Mouse (Mus musculus) frontal cortex, postnatal 25 days (tissue): Measurements from ENCODE around the gene Creld2.
A peak's percentile ranks its signal among the peaks of the same experiment; 100 is the strongest.

ENCODE experiments used
- DNase-seq, 2 experiments: peaks; one replicate each; pipeline ENCODE4 v3.0.0; 2022; ENCODE audit warnings: low spot score in 2 of 2

Creld2 gene

GRCm38 (mm10) chr15:88851507-88852149 lies 32.2 kb downstream of the Creld2 start:
- DNase-seq: no peak

GRCm38 (mm10) chr15:88853106-88853505 lies 33.7 kb downstream of the Creld2 start:
- DNase-seq: no peak

GRCm38 (mm10) chr15:88854119-88854968 lies 34.9 kb downstream of the Creld2 start:
- DNase-seq: no peak

- DNase-seq: no peak
These were observed 35.8 kb downstream of the Creld2 start for GRCm38 (mm10) chr15:88854969-88855830.

- no peak for DNase-seq
These were observed 36.5 kb downstream of the Creld2 start for GRCm38 (mm10) chr15:88855896-88856417.

- DNase-seq: no peak
These were observed 37.2 kb downstream of the Creld2 start for GRCm38 (mm10) chr15:88856613-88857012.

GRCm38 (mm10) chr15:88857361-88857760 lies 37.9 kb downstream of the Creld2 start:
- no peak for DNase-seq

GRCm38 (mm10) chr15:88858141-88858541 lies 38.7 kb downstream of the Creld2 start:
- DNase-seq: no peak

- no peak for DNase-seq
These were observed 39.3 kb downstream of the Creld2 start for GRCm38 (mm10) chr15:88858707-88859106.

- no peak for DNase-seq
These were observed 39.9 kb downstream of the Creld2 start for GRCm38 (mm10) chr15:88859206-88859970.

- DNase-seq: no peak
These were observed 41.3 kb downstream of the Creld2 start for GRCm38 (mm10) chr15:88860781-88861180.

GRCm38 (mm10) chr15:88861772-88862622 lies 42.6 kb downstream of the Creld2 start, which contains the start of gene Pim3:
Gene Pim3, plus strand, starts transcription at chr15:88862186.
- DNase-seq: peak; percentile 95 to 96

- DNase-seq: peak; percentile 50
These were observed 43.6 kb downstream of the Creld2 start for GRCm38 (mm10) chr15:88862881-88863694.

GRCm38 (mm10) chr15:88863695-88864231 lies 44.3 kb downstream of the Creld2 start:
- peak; percentile 64 to 68 for DNase-seq

GRCm38 (mm10) chr15:88864270-88865030 lies 45.0 kb downstream of the Creld2 start:
- DNase-seq: no peak

- no peak for DNase-seq
These were observed 45.6 kb downstream of the Creld2 start for GRCm38 (mm10) chr15:88865061-88865460.

GRCm38 (mm10) chr15:88865888-88866695 lies 46.6 kb downstream of the Creld2 start:
- no peak for DNase-seq
